Mouse (Mus musculus) urinary bladder, postnatal 36 days (tissue): ENCODE data around the gene Trappc2l.

Experiments
- DNase-seq, 2 experiments: peaks; one replicate each; pipeline ENCODE4 v3.0.0; 2022; ENCODE audit warnings: low spot score in 2 of 2, mixed read lengths in 1 of 2

Trappc2l gene

GRCm38 (mm10) chr8:122580926-122581325, 30.5 kb upstream of the Trappc2l start:
- no peak for DNase-seq

GRCm38 (mm10) chr8:122584981-122585380, 26.5 kb upstream of the Trappc2l start:
- no peak for DNase-seq

- no peak for DNase-seq
Measured at GRCm38 (mm10) chr8:122585411-122585891, 26.0 kb upstream of the Trappc2l start.

GRCm38 (mm10) chr8:122586171-122586570, 25.3 kb upstream of the Trappc2l start:
- DNase-seq = no peak

GRCm38 (mm10) chr8:122586749-122587148, 24.7 kb upstream of the Trappc2l start:
- no peak for DNase-seq

GRCm38 (mm10) chr8:122593240-122593639, 18.2 kb upstream of the Trappc2l start:
- DNase-seq = no peak

- no peak for DNase-seq
Measured at GRCm38 (mm10) chr8:122593783-122594507, 17.5 kb upstream of the Trappc2l start.

GRCm38 (mm10) chr8:122596031-122596430, 15.4 kb upstream of the Trappc2l start:
- no peak for DNase-seq

- DNase-seq = no peak
Measured at GRCm38 (mm10) chr8:122600666-122601065, 10.8 kb upstream of the Trappc2l start.

- no peak for DNase-seq
Measured at GRCm38 (mm10) chr8:122604640-122605039, 6.8 kb upstream of the Trappc2l start.

GRCm38 (mm10) chr8:122605367-122605766, 6.1 kb upstream of the Trappc2l start:
- DNase-seq = no peak

GRCm38 (mm10) chr8:122606810-122607209, 4.6 kb upstream of the Trappc2l start:
- no peak for DNase-seq

- DNase-seq = no peak
Measured at GRCm38 (mm10) chr8:122610209-122610608, 1.2 kb upstream of the Trappc2l start.

GRCm38 (mm10) chr8:122610612-122611277, 695 bp upstream of the Trappc2l start:
- DNase-seq = no peak

GRCm38 (mm10) chr8:122616181-122616905, 4.9 kb downstream of the Trappc2l start:
- DNase-seq = peak; percentile 40 to 63

GRCm38 (mm10) chr8:122617947-122618546, 6.6 kb downstream of the Trappc2l start:
- DNase-seq = peak; percentile 72 to 80

- DNase-seq = no peak
Measured at GRCm38 (mm10) chr8:122618660-122619378, 7.4 kb downstream of the Trappc2l start.

GRCm38 (mm10) chr8:122620446-122620845, 9.0 kb downstream of the Trappc2l start:
- DNase-seq = no peak

GRCm38 (mm10) chr8:122622727-122623126, 11.3 kb downstream of the Trappc2l start, which contains the start of gene Pabpn1l:
Gene Pabpn1l (minus strand): TSS chr8:122622739.
- DNase-seq = no peak

GRCm38 (mm10) chr8:122623844-122624642, 12.6 kb downstream of the Trappc2l start:
- DNase-seq = no peak
